Mouse (Mus musculus) kidney, postnatal 14 days (tissue): Measurements from ENCODE around the gene Gm49320.
"Not testable (repeated sequence)": the region's sequence is repeated elsewhere in the genome, so short reads cannot be mapped to it uniquely, and the experiment has no call there.

ENCODE experiments used
- DNase-seq: peaks from one replicate; pipeline ENCODE4 v3.0.0; 2022; ENCODE audit warnings: mixed read lengths

Gm49320 gene

GRCm38 (mm10) chr8:4226739-4227347, 11.8 kb upstream of the Gm49320 start, which contains the start of gene Lrrc8e:
TSS of gene Lrrc8e (plus strand) at chr8:4226827.
- no peak for DNase-seq

DNA sequence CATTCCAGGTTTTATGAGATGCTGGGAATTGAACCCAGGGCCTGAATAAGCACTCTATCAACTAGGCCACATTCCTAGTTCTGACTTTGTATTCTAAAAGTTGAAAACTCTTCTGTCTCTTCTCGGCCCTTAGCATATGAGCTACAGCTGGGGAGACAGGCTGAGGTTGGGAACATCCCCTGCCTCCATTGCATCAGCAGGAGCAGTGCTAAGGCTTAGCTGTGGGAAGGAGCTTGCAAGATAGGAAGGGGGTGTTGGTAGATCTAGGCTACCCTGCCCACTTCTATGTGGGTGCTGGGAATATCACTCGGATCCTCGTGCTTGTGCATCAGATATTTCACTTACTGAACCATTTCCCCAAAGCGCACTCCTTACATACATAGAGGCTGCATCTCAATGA, 10.7 kb upstream of the Gm49320 start:
- no peak for DNase-seq

- no peak for DNase-seq
These were observed 8.9 kb upstream of the Gm49320 start for GRCm38 (mm10) chr8:4229784-4230183.

- DNase-seq, result no peak
These were observed 7.9 kb upstream of the Gm49320 start for GRCm38 (mm10) chr8:4230612-4231351.

DNA sequence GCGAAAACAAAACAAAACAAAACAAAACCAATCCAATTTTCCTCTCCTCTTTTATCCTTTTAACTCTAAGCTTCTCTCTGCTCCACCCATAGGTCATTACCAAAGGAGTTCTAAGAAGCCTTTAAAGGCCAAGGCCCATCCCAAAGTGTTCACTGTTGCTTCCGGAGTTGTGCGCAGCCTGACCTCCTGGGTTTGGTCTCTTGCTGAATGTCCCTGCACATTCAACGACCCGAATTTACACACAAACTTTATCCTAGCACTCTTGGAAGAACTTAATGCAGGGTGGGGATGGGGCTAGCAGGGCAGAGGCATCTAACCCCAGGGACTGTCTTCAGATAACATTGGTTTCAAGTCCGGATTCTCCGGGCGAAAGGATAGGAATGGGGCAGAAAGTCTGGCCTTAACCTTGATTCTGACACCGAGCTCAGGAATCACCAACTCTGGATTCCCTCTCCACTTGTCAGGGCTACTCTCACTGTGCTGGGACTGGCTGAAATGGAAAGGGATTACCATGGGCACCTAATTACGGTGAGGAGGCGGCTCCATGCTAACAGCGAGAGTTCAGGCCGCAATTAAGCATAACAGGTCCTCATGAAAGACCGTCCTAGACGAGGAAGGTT, 741 bp upstream of the Gm49320 start:
- peak; percentile 44 for DNase-seq

DNA sequence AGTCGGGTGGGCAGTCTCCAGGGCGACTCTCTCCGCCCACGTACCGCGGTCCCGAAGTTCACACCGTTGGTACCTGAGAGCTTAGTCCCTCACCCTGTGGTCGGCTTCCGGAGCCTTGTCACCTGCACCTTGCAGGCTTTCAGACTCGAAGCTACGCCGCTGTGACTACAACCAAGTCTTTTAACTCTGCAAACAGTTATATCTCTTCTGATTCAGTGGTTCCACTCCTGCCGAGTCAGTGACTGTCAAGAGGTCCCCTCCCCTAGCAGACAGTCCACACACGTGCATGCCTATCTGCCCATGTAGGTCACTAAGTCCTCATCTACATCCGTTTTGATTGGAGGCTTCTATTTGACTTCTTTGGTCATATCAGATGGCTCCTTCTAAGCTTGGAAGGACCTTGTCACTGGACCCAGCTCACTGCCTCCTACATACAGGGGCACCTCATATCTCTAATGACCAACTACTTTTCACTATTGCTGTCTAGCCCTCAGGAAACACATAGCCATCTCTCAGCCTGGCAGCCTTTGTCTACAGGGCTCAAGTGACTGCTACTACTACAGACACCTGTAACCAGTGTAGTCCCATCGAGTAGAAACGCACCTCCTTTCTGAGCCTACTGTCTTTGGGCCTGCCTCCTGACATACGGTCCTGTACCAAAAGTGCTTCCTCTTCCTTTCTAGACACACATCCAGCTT, 677 bp downstream of the Gm49320 start:
- DNase-seq, result no peak

DNA sequence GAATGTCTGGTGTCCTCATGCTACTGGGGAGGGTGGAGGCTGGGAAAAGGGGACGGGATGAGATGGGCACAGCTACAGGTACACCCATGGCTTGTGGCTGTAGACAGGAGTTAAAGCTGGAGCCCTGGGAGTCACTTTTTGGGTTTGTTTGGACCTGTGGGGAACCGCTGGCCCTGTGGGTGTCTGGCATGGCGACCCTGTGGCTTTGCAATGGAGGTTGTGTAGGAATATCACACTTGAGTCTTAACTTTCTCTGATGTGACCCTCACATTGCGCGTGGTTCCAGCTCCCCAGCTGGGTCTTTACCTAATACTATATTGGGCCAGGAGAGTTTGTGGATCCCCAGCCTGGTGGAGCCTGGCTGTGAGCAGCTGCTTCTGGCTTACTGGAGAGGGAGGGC, 6.4 kb downstream of the Gm49320 start:
- no peak for DNase-seq

- DNase-seq, result no peak
These were observed 7.1 kb downstream of the Gm49320 start for GRCm38 (mm10) chr8:4245737-4246136.

DNA sequence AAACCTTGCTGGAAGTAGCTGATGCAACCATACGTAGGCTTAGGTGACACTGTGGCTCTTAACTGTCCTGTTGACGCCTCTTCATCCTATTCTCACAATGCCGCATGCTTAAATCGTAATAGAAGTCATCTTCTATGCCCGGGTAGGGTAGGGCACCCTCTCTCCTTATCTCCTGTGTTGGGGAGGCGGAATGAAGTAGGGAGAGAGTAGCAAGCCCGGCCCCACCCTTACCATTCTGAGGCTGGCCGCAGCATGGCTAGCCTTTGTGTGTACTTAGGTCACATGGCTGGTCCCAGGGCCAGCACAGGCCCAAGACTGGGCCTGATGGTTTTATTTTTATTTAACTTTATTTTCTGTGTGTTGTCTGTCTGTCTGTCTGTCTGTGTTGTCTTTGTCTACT, 8.6 kb downstream of the Gm49320 start:
- DNase-seq, result no peak

DNA sequence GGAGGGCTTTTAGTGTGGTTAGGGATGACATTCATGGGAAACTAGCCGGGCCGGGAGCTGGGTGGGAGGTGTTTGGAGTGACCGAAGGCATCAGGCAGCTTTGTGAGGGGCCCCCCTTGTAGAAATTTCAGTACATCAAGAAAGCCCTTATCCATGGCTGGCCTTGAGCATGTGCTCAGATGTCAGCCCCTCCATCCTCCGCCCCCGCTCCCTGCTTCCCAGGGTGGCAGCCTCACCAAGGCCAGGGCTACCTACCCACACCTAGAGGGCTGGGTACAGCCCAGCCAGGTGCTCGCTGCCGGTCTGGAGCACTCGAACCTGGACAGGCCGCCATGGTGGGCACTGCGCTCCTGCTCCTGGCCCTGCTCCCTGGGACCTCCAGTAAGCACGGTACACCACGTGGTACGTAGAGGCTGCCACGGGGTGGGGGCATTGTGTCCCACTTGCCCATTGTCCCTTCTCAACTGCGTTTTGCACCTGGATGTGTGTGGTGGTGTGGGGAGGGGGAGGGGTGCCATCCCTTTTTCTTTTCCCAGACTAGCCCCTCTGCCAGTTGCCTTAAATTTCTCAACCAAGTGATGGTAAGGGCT, 9.4 kb downstream of the Gm49320 start, which contains the start of gene Tgfbr3l:
Gene Tgfbr3l, plus strand, starts transcription at position 264 of the 590 bp plus-strand sequence.
- DNase-seq, result no peak

- DNase-seq, result peak; percentile 31
These were observed 10.5 kb downstream of the Gm49320 start for GRCm38 (mm10) chr8:4249213-4249612.

DNA sequence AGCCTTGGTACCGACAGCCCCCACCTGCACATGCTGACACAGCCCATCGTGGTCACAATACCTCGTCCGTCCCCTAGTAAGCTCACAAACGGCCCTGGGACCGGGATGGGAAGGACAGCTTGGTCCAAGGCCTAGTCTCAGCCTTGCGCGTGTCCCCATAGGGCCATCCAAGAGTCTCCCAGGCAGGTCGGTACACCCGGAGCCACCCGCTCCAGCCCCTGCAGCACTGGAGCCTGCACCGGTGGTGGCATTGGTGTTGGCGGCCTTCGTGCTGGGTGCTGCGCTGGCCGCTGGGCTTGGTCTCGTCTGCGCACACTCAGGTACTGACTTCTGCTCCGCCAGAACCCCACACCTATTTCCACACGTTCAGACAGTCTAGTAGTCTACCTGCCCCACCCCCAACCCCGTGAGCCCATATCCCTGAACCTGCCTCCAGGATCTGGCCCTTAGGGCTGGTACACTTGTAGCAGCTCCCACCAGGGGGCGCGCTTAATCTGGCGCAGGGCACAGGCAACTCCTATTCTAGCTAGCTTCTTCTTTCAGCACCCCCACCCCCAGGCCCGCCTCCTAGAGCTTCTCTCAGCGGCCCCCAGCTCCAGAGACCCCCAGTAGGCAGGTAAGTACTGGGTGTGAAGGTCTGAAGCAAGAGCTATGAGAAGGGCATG, 11.8 kb downstream of the Gm49320 start:
- DNase-seq, result peak; percentile 84

DNA sequence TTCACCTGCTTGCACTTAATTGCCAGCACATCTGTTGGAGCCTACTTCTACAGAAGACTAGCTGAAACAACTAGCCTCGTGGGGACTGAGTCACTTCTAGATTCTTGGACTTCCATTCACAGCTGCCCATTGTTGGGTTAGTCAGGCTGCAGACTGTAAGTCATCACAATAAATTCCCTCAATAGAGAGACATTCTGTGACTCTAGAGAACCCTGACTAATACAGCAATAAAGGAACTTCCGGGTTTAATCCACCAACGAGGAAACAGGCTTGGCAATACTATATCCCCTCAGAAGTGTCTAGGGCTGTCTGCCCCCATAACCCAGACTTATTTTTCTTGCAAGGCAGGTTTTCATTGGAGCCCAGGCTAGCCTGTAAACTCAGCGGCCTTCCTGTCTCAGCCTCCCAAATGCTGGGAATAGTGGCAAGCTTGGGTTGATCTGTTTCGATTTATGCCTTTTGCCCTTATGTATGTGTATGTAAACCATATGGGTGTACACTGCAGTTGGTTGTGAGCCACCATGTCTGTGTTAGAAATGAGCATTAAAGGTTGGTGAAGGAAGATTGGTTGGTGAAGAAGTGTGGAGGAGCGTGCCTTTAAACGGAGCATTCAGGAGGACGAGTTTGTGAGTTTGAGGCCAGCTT, 13.6 kb downstream of the Gm49320 start:
- no peak for DNase-seq

GRCm38 (mm10) chr8:4252934-4253841, 14.5 kb downstream of the Gm49320 start, which contains the start of gene Snapc2:
TSS of gene Snapc2 (plus strand) at chr8:4253080.
- DNase-seq, result peak; percentile 97

GRCm38 (mm10) chr8:4254001-4254400, 15.3 kb downstream of the Gm49320 start:
- peak; percentile 85 for DNase-seq

DNA sequence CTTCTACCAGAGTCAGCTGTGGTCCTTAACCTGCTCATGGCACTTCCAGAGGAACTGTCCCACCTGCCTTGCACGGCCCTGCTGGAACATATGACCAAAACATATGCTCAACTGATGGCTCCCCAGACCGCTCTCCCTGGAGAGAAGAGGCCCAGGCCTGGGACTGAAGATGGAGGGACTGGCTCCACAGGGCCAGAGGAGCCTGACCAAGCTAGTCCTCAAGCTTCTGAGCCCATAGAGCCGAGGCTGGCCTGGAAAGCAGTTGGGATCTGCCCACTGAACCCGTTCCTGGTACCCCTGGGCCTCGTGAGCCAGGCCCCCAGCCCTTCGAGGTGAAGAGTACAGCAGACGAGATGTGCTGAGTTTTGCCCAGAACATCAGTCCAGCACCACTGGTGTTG, 16.8 kb downstream of the Gm49320 start:
- DNase-seq, result not testable (repeated sequence)

GRCm38 (mm10) chr8:4256911-4257310, 18.2 kb downstream of the Gm49320 start:
- no peak for DNase-seq

- no peak for DNase-seq
These were observed 18.7 kb downstream of the Gm49320 start for GRCm38 (mm10) chr8:4257350-4257749.

GRCm38 (mm10) chr8:4258233-4258632, 19.6 kb downstream of the Gm49320 start:
- DNase-seq, result peak; percentile 75

DNA sequence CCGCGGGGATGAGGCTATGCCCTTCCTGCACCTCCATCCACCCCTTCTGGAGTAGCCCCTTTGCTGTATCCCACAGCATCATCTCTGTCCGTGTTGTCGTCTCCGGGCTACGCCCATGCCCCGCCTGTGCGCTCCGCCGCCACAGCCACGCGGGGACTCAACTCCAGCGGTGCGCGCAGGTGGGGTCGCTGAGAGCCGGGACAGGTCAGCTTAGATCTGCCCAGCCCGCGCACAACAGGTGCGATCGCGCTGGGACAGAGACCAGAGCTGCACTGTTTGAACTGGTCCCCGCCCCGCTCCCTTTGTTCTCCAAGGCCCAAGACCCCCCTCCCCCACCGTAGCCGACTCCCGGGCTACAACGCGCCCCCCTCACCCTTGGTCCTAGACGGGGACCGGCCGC, 20.0 kb downstream of the Gm49320 start:
- no peak for DNase-seq
